Mouse (Mus musculus): Measurements from ENCODE around the gene Ankrd11.

The Ankrd11 gene

DNA sequence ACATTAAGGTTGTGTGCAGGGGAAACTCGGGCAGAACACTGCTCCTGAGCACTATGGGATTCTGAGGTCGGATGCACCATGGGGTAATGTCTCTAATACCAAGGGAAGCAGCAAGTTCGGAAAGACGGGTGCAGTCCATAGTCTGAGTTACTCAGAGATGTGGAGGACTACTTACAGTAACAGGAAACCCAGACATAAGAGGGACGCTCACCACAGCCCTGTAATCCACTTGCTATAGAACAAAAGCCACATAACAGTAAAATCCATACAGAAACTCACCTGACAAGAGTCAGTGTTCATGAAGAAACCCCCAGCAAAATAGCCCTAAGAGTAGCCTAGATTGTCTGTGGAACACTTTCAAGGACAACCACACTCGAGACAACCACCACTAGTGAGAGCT lies 118.0 kb downstream of the Ankrd11 start:
- no peak for DNase-seq

DNA sequence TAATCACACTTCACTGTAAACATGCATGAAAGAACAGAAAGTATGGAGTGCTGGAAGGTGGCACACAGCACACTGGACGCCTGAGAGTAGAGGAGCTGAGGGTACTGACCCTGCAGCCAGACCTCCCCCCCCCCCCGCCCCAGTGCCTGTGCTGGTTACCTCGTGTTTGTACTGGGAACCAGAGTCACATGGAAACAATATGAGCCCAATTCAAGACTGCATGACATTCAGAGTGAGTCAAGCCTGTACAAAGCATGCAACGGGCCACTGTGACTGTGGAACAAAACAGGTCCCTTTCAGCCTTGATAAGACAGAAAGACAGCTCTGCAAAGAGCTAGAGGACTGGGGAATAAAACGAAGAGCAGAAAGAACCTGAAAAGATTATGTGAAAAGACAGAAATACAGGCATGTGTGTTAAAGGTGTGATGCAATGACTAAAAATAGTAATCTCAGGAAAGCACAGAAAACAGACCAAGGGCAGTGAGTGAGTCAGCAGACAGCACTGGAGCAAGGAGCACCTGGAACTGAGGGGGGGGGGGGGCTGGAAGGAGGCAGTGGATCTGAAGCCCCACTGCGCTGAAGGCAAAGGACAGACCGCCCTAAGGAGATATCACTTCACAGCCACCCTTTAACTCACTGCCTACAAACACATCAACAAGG lies 118.5 kb downstream of the Ankrd11 start:
- no peak for DNase-seq

DNA sequence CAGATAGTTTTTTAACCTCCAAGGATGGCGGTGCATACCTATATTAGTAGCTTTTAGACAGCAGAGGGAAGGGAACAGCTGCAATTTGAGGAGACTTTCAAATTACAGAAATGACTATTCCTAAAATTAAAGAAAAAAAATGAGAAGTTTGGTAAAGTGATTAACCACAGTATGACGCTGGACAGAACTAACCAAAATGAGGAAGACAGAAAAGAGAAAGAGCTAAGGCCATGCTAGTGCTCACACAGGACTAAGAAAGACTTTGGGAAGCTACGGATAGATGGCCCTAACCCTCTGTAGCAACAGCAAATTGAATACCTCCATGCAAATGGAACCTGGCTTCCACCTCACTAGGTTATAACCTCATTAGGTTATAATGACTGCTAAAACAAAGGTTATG lies 119.1 kb downstream of the Ankrd11 start:
- no peak for DNase-seq

DNA sequence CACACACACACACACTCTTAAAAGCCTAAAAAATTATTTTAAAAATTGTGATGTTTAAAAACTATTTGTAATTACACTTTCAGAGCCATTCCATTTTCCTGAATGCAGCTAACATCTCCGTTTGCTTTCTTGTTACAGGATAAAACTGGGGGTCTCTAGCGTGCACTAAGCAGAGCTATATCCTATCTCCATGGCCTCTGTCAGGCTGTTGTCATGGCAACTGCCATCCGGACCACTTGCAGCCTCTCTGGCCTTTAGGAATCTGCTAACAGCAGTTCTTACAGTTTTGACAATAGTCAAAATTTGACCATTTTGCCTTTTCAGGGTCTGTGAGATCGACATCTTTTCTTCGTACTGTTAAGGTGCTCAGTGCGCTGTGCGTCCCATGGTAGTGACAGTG lies 121.2 kb downstream of the Ankrd11 start:
- no peak for DNase-seq

DNA sequence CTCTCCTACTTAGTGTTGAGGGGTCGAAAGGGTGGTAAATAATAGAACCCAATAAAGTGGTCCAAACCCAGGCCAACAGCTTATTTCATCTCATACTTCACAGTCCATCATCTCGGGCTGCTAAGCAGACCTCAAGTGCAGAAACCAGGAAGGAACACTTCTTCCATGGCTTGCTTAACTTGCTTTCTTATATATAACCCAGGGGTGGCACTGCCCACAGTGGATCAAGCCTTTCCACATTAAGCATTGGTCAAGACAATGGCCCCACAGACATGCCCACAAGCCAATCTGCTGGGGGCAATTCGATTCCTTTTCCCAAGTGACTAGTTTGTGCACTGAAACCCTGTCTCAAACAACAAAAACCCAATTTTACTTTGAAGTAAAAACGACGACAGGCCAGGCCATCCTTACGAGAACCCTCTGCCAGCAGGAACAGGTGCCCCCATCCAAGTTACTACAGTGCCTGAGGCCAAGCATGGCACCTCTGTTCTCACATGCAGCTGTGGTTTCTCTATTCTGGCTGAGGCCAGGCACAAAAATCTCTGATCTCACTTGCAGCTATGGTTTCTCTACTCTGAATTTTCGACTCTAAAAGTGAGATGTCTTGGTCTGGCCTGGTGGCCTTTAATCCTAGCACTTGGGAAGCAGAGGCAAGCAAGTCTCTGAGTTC lies 123.5 kb downstream of the Ankrd11 start:
- DNase-seq: no peak

DNA sequence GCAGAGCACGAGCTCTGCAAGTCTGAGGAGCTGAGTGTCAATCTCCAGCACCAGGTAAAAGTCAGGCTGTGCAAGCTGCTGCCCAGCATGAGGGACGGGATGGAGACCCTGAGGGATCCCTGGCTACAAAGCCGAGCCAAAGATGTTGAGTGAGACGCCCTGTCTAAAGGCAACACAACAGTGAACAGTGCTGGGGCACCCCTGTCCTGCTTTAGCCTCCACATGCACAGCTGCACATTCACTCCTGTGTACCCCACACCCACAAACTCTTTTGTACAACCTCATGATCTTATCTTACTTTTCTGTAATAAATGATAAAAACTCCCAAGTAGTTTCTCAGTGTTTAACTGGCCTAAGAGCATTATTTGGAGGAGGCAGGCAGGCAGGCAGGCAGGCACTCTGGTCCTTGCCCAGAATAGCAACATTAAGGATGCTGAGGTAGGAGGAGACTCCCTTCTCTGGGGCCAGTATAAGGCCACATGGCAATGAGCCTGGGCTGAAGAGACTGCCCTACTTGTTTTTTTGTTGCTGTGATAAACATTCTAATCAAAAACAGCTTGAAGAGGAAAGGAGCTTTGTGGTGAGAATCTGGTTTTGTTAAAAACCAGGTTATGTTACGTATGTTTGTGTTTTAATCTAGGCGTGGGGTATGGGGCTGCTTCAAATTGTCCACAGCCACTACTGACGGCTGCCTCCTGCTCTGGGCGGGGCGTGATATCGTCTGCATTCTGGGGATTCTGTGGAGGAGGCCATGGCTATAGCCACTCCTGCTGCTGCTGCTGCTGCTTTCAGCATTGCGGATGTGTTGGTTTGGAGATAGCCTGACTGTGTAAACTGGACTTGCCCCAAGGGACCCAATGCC lies 124.3 kb downstream of the Ankrd11 start:
- DNase-seq: peak; percentile 53 to 68

DNA sequence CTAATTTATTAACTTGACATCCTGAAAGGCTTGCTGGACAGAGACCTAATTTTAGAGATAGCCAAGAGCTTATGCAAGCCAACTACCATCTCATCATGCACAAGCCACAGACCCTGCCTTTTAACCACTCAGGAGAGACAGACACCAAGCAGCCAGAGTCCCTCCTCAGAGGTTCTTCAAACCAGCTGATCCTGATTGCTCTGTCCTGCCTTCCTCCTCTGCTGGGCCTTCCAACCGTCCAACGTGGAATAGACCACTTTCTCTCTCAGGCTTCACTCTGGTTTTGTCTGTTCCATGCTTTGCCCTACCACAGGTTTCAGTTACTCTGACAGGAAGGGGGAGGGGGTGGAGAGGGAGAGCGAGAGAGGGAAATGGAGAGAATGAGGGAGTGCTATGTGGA lies 125.3 kb downstream of the Ankrd11 start:
- DNase-seq: no peak

DNA sequence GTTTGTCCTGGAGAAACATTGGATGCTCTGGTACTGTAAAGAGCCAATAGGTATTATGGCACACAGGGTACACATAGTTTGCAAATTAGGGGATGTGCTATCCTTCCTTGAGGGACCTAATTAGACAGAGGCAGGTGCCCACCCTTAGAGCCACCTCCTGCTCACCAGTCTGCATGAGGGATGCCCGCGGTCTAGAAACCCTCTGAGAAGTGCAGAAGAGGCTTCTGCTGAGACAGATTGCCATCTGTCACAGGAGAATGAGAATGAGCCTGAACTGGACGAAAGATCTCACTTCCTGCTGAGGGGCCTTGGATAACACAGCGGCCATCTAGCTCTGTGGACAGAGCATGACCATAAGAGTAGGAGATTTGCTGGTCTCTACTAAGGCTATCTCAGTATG lies 129.2 kb downstream of the Ankrd11 start:
- no peak for DNase-seq

DNA sequence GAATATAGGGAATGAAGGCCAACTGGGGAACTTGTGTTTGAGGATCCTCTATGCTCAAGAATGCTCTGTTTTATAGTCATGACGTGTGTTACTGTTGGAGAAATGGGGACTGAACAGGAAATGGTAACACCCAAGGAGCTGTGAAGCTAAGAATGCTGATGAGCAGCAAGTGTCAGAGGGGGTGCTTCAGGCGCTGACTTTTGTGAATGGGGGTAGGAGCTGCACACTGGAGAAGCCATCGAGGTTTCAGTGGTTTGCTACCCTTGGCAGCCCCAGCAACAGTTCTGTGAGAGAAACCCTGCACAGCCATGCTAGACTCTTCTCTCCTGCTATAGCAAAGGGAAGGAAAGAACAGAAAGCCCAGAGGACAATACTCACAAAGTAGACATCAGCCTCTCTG lies 129.9 kb downstream of the Ankrd11 start:
- DNase-seq: no peak

DNA sequence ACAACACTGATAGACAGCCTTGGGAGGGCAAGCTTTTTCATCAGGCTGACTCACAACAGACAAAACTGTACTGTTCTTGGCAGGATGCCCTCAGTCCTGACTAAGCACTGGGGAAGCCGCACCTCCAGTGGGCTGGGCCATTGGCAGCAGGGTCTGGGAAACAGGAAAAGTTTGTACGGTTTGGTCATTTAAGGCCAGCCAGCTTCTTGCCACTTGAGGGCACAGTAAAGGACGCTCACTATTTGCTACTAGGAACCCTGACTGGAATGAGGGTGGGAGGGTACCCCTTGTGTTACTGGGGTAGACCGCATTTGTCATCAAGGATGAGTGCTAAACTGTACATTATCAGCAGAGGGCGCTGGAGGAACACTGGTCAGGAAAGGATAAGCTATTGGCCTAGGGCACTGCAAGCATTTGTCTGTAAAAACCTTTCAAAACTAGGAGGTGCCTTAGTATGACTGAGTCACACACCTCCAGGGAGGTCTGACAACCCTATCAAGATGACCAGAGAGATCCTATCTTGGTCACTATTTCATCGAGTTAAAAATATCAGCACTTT lies 135.5 kb downstream of the Ankrd11 start:
- DNase-seq: peak; percentile 89 to 90

DNA sequence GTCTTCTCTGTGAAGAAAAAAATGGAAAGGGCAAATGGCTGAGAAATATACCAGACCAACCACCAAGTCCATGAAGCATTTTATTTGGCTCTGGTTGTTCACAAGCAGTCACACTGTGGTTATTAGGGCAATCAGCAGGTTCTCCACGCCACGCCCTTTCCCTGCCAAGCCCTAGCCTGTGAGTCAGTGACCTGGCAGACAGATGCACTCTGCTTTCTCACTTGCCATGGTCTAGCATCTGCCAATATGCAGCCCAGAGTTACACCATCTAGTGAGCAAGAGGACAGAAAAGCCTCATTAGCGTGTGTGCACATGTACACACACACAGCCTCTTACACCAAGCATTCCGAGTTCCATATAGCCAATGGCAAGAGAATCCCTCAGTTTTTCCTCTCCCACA lies 136.7 kb downstream of the Ankrd11 start:
- no peak for DNase-seq

DNA sequence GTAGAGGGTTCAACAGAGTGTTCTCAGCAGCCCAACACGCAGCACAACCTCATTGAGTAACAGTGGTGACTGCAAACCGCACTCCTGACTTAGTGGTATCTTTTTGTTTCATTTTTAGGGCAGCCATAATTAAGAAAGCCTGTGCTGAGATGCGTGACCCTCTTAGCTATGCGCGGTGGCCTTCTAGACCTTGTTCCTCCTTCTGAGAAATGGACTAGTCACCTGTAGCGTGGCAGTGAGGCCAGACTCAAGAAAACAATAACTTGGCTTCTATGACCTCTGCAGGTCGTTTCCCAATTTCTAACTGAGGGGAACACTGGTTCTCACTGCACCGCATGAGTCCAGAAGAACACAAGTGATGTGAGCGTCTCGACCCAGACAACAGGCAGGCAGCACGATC lies 137.6 kb downstream of the Ankrd11 start:
- no peak for DNase-seq

DNA sequence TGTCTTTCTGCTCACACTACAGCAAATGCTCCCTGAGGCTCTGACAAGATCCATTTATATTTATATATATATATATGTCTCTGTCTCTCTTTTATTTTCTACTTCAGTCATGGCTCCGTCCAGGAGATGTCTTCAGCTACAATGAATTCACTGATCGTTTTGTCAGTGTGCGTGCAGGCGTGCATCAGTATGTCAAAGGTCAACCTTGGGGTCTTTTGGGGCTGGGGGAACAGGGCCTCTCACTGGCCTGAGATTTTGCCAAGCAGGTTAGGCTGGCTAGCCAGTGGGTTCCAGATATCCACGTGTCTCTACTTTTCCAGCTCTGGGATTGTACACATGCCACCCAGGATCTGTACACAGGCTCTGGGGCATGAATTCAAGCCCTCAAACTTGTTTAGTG lies 139.1 kb downstream of the Ankrd11 start:
- no peak for DNase-seq

DNA sequence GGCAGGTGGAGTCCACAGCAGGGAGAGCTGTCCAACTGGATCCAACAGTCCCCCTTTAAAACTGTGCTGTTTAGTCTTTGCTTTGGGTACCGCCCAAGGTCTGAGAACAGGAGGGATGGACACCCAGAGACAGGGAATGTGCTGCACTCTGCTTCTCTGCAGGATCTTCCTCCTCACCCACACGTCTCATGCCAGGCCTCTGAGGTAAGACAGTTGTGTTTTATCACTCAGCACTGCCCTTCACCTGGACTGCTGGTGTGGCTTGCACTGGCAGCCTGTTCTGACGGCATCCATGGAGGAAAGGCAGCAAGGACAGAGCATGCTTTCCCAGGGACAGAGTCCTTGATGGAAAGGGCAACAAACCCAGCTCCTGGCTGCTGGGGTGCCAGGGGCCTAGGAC lies 139.5 kb downstream of the Ankrd11 start:
- DNase-seq: no peak

DNA sequence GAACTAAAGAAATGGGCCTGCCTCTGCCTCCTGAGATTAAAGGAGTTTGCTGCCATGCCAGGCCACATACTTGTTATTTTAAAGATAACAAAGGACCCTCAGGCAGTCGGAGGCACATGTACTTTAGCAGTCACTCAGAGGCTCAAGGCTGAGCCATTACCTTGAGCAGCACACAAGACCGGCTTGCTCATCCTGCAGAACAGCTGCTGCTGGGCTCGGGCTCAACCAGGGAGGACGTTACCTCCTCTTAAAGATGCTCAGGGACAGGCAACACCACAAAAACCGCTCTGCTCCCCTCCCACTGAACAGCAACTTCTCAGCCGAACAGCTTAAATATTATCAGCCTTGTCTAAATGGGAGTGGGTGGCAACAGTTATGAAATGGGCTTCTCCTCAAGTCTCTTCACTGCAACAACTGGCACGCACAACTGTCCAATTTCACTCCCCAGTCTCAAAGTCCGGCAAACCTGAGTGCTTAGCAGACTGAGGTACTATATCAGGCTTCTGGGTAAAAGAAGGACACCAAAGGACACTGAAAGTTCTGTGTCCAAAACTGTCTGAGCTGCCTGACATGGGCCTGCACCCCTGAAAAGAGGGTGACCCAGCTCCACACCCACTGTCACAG lies 140.1 kb downstream of the Ankrd11 start:
- DNase-seq: no peak

DNA sequence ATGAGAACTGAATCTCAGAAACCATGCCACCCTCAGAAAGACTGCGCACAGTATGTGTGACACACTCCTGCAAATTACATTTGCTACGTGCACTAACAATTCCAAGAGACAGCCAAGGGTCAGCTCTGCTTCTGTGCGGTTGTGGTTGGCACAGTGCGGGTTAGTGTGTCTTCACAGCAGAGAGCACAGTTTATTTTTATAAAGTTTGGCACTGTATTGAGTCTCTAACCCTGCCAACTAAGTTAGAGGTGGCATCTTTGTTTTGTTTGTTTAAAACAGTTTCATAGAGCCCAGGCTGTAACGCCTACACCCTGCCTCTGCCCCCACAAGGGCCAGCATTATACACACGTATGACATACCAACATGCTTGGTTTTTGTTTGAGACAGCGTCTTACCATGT lies 140.6 kb downstream of the Ankrd11 start:
- DNase-seq: no peak

DNA sequence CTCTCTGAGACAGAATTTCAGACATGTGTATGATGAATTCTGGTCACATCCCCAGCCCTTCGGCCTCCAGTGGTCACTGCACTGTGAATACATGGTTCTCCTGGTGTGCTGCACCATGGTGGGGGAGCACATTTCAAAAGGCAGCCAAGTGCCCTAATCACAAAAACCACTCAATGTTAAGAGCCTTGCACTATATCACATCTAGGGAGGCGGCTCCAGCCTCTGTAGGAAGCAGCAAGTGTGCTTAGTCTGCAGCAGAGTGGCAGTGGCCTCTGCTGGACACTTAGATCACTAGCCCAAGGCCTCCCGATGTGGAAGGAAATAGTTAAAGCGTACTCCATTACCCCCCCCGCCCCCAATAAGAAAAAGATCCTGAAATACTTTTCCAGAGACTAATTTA lies 143.0 kb downstream of the Ankrd11 start:
- DNase-seq: no peak

DNA sequence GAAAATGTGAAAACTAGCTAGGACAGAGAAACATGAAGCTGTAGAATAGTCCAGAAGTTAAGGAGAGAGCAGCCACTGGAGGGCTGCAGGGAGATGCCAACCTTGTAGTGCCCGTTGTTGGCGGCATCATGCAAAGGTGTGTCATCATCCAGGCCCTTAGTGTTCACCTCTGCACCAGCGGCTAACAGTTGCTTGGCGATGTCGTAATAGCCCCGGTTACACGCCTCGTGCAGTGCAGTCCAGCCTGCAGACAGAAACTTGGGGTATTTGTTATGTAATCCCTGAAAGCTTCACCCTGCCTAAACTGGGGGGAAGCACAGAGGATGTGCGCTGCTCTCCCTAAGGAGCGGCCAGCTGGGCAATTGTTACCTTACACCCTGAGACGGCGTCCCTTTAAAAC lies 143.6 kb downstream of the Ankrd11 start:
- DNase-seq: peak in 1 of 2 experiments; percentile 18

DNA sequence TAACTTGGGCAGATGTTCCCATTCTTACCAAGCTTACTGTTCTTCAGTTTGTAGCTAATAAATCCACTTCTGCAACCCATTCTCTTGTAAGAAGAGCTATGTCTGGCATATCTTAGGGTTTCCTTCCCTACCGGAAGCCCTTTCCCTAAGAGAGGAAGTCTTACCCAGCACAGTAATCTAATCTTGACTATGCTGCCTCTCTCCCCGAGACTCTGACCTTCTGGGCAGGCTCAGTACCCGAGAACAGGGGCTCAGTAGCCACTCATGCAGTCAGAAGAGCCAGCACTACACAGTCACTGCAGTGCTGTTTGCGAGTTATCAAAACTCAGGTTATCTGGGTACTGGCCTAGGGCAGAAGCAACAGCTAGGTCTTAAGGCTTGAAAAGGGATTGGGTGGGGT lies 144.1 kb downstream of the Ankrd11 start:
- no peak for DNase-seq

DNA sequence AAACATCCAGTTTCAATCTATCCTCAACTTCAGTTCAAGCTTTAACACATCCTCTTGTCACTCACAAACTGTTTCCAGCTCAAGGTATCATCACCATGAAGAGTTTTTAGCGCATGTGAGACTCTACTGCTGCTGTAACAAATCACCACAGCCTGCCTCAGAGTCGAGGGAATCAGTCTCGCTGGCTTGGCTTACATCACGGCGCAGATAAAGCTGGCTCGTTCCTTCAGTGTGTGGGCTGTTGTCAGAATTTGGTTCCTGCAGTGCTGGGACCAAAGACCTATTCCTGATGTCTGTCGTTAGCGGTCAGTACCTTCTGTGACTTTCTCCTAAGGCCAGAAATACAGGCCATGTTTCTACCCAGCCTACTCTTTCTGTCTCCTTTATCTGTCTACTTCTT lies 144.9 kb downstream of the Ankrd11 start:
- DNase-seq: no peak

DNA sequence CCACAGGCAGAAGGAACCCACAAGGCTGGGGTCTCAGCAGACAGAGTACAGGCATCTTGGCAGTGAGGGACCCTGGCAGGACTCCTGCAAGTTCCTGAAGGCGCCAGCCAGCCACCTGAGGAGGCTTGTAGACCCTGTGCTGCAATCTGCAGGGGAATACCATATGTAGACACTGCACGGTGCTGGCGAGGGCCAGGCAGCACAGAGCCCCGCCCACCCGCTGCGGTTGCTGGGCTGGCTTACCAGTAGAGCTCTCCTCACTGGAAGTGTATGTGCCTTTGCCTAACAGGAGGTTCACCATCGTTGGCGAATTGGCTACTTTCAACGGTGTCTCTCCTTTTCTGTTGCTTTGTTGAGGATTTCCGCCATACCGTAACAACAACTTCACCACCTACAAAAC lies 145.8 kb downstream of the Ankrd11 start:
- DNase-seq: no peak

DNA sequence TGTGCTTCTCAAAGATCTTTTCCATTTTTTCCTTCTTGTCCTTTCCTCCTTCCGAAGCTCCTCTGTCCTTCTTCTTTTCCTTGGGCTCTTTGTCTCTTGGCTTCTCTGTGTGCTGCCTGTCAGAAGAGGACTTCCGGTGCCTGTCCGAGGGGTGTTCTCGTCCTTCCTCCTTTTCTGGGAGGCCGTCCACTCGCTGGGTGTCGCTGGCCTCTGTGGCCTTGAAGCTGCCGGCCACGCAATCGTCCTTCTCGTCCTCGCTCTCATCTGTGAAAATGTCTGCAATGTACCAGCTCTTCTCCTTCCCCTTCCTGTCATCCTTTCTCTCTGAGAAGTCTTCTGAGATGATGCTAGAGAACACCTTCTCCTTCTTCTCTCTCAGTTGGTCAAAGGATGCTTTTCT lies 148.6 kb downstream of the Ankrd11 start:
- no peak for DNase-seq

DNA sequence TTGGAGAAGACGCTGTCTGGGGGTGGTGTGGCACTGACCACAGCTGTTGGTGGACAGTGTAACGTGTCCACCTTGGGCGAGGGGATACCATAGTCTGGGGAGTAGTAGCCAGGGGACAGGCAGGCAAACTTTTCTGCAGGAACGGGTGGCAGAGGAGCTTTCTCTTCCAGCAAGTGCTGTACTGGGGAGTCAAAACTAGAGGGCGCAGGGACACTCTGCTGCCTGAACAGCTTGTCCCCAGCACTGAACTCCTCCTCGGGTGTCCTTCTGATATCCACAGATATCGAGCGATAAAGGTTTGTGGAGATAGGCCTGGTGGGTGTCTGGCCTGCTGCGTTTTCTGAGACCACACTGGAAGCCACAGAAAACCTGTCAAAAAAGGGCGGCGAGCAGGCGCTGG lies 150.6 kb downstream of the Ankrd11 start:
- DNase-seq: no peak

All from lung, postnatal 4 days (tissue).